Mouse (Mus musculus): ENCODE measurements around the gene Lrrc75b. TPM values are rescaled to one million over a fixed set of nuclear protein-coding genes. Genes with fewer than 3 reads are reported as not detected.
A peak's percentile ranks its signal among the peaks of the same experiment; 100 is the strongest.

Lrrc75b gene
- polyA plus RNA-seq, 1 experiment, result 1.9 TPM

DNA sequence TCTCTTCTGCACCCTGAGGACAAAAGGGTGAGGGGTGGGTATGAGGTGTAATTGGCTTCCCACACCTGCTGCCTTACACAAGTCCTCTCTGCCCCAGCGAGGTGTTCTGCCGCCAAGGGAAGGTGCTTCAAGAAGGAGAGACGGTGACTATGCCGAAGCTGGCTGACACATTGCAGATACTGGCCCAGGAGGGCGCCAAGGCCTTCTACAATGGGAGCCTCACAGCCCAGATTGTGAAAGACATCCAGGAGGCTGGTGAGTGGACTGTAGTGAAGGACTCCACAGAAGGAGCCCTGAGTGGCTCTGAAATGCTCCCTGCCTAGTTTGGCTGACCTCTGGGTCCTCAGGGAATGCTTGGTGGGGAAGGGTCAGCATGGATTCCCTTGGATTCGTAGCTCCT, 19.0 kb upstream of the Lrrc75b start:
- no peak for TF ChIP-seq POLR2A (IDR thresholded peaks at IDR 0.05; ENCODE audit: low read depth, low read length)
- TF ChIP-seq CTCF (IDR thresholded peaks at IDR 0.05; ENCODE audit: extremely low read depth, insufficient read length, insufficient replicate concordance, low read depth, low read length), result no peak
- 83% methylated on average over 6 of the region's 6 CpGs for WGBS

DNA sequence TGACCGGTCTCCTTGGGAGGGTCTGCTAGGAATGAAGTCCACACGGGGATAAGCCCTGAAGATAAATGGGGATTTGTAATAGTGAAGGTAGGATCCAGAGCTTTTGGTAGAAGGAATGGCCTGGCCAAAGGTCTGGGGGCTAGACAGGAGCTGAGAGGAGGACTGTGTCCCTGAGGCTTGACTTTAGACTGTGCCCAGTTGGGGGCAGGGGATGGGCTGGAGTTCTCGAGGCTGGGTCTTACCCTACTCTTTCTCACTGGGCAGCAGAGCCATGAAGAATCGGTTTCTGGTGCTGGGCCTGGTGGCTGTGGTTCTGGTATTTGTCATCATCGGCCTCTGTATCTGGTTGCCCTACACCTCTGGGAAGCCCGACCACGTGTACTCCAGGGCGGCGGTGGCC, 13.8 kb upstream of the Lrrc75b start:
- TF ChIP-seq POLR2A (IDR thresholded peaks at IDR 0.05; ENCODE audit: low read depth, low read length) (no peak), CTCF (IDR thresholded peaks at IDR 0.05; ENCODE audit: extremely low read depth, insufficient read length, insufficient replicate concordance, low read depth, low read length) (no peak)
- Histone ChIP-seq H3K27ac (ENCODE audit: insufficient read depth, low read depth, low read length) (no peak overlapping the region), H3K4me3 (ENCODE audit: low read depth, low read length) (no peak overlapping the region), H3K27me3 (ENCODE audit: control insufficient read depth, insufficient read depth, low read length) (no peaks in the 10 kb centered on the region), H3K36me3 (ENCODE audit: control insufficient read depth, insufficient read depth, low read length) (peaks cover 27% of the 10 kb centered on the region), H3K4me1 (ENCODE audit: control insufficient read depth, insufficient read depth, insufficient read length, low read length) (no peaks in the 10 kb centered on the region; the same call in 1 of the 2 replicates)
- 84% methylated on average over 9 of the region's 9 CpGs for WGBS

More for the DNA sequence above, 19.0 kb upstream of the Lrrc75b start:
- peaks cover 49% of the 10 kb centered on the region for H3K36me3 ChIP-seq (ENCODE audit: control insufficient read depth, insufficient read depth, low read length)
- H3K4me1 ChIP-seq (ENCODE audit: control insufficient read depth, insufficient read depth, insufficient read length, low read length), result no peaks in the 10 kb centered on the region
- no peak overlapping the region for H3K4me3 ChIP-seq (ENCODE audit: low read depth, low read length)
- no peaks in the 10 kb centered on the region for H3K27me3 ChIP-seq (ENCODE audit: control insufficient read depth, insufficient read depth, low read length)
- no peak overlapping the region for H3K27ac ChIP-seq (ENCODE audit: insufficient read depth, low read depth, low read length)

DNA sequence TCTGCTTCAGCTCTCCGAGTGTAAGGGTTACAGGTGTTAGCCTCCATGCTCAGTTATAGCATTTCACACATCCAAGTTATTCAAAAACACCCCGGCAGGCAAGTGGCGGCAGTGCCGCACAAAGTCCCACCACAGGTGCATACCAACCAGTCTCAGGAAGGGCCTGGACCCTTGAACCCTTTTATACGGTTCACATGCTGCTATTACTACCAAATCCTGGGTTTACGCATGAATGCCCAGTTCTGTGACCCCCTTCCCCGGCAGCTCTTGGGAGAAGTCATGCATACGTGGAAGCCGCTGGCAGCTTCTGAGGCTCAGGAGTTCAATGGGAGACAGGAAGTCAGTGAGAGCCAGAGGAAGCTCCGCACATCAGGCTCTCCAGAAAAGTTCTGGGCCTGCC, 13.1 kb upstream of the Lrrc75b start:
- H3K4me3 ChIP-seq (ENCODE audit: low read depth, low read length), result no peak overlapping the region
- H3K4me1 ChIP-seq (ENCODE audit: control insufficient read depth, insufficient read depth, insufficient read length, low read length), result no peaks in the 10 kb centered on the region; the same call in 1 of the 2 replicates
- H3K27me3 ChIP-seq (ENCODE audit: control insufficient read depth, insufficient read depth, low read length), result no peaks in the 10 kb centered on the region
- WGBS, result 85% methylated on average over 10 of the region's 10 CpGs
- TF ChIP-seq CTCF (IDR thresholded peaks at IDR 0.05; ENCODE audit: extremely low read depth, insufficient read length, insufficient replicate concordance, low read depth, low read length) (no peak), POLR2A (IDR thresholded peaks at IDR 0.05; ENCODE audit: low read depth, low read length) (no peak)
- peaks cover 27% of the 10 kb centered on the region for H3K36me3 ChIP-seq (ENCODE audit: control insufficient read depth, insufficient read depth, low read length)
- H3K27ac ChIP-seq (ENCODE audit: insufficient read depth, low read depth, low read length), result no peak overlapping the region

DNA sequence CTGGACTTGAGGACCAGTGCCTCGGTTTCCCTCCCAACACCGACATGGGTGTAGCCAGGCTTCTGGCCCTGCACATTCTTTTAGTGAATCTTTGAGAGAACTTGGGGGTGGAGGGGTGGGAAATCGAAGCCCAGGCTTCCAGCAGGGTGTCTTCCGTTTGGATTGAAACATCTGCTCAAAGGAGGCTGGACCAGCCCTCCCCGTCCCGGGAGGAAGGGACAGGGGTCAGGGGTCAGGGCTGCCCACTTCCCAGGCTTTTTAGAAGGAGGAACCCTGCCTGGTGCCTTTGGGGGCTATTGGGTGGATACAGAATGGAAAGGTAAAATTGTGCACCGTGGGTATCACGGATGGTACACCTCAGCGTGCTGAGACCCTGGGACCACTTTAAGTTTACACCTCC, 11.8 kb upstream of the Lrrc75b start:
- H3K36me3 ChIP-seq (ENCODE audit: control insufficient read depth, insufficient read depth, low read length), result peaks cover 23% of the 10 kb centered on the region
- H3K27me3 ChIP-seq (ENCODE audit: control insufficient read depth, insufficient read depth, low read length), result no peaks in the 10 kb centered on the region
- H3K4me3 ChIP-seq (ENCODE audit: low read depth, low read length), result no peak overlapping the region
- H3K27ac ChIP-seq (ENCODE audit: insufficient read depth, low read depth, low read length), result no peak overlapping the region
- no peaks in the 10 kb centered on the region; the same call in 1 of the 2 replicates for H3K4me1 ChIP-seq (ENCODE audit: control insufficient read depth, insufficient read depth, insufficient read length, low read length)
- 57% methylated on average over 9 of the region's 9 CpGs for WGBS
- TF ChIP-seq POLR2A (IDR thresholded peaks at IDR 0.05; ENCODE audit: low read depth, low read length) (no peak), CTCF (IDR thresholded peaks at IDR 0.05; ENCODE audit: extremely low read depth, insufficient read length, insufficient replicate concordance, low read depth, low read length) (no peak)

DNA sequence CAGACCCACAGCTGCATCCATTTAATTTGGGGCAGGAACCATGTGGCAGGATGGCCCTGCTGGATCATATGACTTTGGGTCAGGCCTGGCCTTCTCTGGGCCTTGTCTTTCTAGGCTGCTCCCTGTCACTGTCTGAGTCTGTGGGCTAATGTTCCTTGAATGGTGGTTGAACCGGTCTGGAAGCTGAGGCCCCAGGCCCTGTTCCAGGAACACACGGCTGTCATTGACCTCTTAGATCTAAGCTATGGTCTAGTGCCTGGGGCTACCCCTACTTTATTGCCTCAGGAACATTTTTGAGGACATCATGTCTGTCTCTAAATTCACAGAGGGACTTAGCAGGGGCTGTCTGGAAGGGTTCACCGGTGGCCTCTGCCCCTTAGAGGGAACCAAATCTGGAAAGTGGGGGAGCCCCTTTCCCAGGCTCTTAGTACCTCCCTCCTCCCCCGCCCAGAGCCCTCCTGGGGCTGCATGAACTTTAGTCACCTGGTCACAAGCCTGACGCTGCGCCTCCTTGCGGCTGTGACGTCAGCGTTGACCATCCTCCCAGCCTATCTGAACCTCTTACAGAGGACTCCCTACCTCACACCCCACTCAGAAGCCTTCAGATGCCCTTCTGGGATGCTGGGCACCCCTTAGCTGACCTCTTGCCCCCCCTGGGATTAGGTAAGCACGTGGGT, 11.0 kb upstream of the Lrrc75b start:
- WGBS, result 44% methylated on average over 10 of the region's 10 CpGs
- TF ChIP-seq POLR2A (IDR thresholded peaks at IDR 0.05; ENCODE audit: low read depth, low read length), result no peak
- Histone ChIP-seq H3K36me3 (ENCODE audit: control insufficient read depth, insufficient read depth, low read length) (peaks cover 20% of the 10 kb centered on the region), H3K27ac (ENCODE audit: insufficient read depth, low read depth, low read length) (no peak overlapping the region), H3K27me3 (ENCODE audit: control insufficient read depth, insufficient read depth, low read length) (no peaks in the 10 kb centered on the region), H3K4me3 (ENCODE audit: low read depth, low read length) (no peak overlapping the region), H3K4me1 (ENCODE audit: control insufficient read depth, insufficient read depth, insufficient read length, low read length) (no peaks in the 10 kb centered on the region; the same call in 1 of the 2 replicates)

DNA sequence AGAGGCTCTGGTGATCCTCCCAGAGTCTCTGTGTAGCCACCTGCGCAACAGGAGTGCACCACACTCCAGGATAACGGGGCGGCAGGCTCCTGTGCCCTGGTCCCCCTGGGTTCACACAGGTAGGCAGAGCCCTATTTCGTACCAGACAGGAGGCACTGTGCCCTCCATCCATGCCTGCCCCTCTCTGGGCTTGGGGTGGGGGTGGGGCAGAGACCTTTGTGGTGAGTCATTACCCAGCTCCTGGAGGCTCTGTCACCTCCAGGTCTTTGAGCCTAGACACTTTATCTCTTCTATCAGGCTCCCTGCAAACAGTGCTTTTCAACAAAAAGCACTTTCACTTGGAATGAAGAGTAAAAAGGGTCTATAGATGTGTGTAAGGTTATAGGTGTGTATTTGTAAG, 8.7 kb upstream of the Lrrc75b start:
- Histone ChIP-seq H3K27me3 (ENCODE audit: control insufficient read depth, insufficient read depth, low read length) (no peaks in the 10 kb centered on the region), H3K4me3 (ENCODE audit: low read depth, low read length) (peak overlapping the region; percentile 53), H3K36me3 (ENCODE audit: control insufficient read depth, insufficient read depth, low read length) (peaks cover 9% of the 10 kb centered on the region), H3K4me1 (ENCODE audit: control insufficient read depth, insufficient read depth, insufficient read length, low read length) (peaks cover 3% of the 10 kb centered on the region), H3K27ac (ENCODE audit: insufficient read depth, low read depth, low read length) (no peak overlapping the region)
- 42% methylated on average over 4 of the region's 4 CpGs for WGBS
- TF ChIP-seq POLR2A (IDR thresholded peaks at IDR 0.05; ENCODE audit: low read depth, low read length) (no peak), CTCF (IDR thresholded peaks at IDR 0.05; ENCODE audit: extremely low read depth, insufficient read length, insufficient replicate concordance, low read depth, low read length) (no peak)

DNA sequence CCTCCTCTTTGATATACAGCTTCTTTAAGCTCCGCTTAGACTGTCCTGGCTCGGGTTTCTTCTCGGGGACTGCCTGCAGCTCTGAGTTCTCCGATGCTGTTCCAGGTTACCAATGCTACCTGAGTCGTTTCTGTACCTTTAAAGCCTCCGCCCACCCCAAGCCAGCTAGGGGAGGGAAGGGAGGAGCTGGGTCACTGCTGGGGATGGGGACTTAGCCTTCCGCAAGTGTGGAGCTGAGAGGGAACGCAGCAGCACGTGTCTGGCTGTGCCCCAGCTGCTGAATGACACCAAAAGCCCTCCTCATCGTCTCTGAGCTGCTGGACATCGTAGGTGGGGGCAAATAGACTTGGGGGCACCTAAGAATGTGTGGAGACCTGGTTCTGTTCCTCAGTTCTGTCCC, 8.3 kb upstream of the Lrrc75b start:
- Histone ChIP-seq H3K36me3 (ENCODE audit: control insufficient read depth, insufficient read depth, low read length) (peaks cover 7% of the 10 kb centered on the region), H3K27me3 (ENCODE audit: control insufficient read depth, insufficient read depth, low read length) (no peaks in the 10 kb centered on the region), H3K4me1 (ENCODE audit: control insufficient read depth, insufficient read depth, insufficient read length, low read length) (peaks cover 6% of the 10 kb centered on the region), H3K4me3 (ENCODE audit: low read depth, low read length) (peak overlapping the region; percentile 53), H3K27ac (ENCODE audit: insufficient read depth, low read depth, low read length) (no peak overlapping the region)
- TF ChIP-seq CTCF (IDR thresholded peaks at IDR 0.05; ENCODE audit: extremely low read depth, insufficient read length, insufficient replicate concordance, low read depth, low read length) (no peak), POLR2A (IDR thresholded peaks at IDR 0.05; ENCODE audit: low read depth, low read length) (no peak)
- 27% methylated on average over 11 of the region's 11 CpGs for WGBS

Measured in small intestine, adult 2 months (tissue).